Mouse (Mus musculus): ENCODE measurements around the gene Anxa3. TPM values are rescaled to one million over a fixed set of nuclear protein-coding genes. Genes with fewer than 3 reads are reported as not detected.

Gene Anxa3
- polyA plus RNA-seq, 1 experiment, result 6.7 TPM

- no peak overlapping the region for H3K4me3 ChIP-seq (ENCODE audit: control insufficient read depth, insufficient read depth, low read length)
- TF ChIP-seq POLR2A (IDR thresholded peaks at IDR 0.05; ENCODE audit: control insufficient read depth, extremely low read depth, insufficient read depth, low read length, poor library complexity) (no peak), CTCF (IDR thresholded peaks at IDR 0.05; ENCODE audit: borderline replicate concordance, control insufficient read depth, extremely low read depth, insufficient read depth, low read length, poor library complexity) (no peak)
- H3K27me3 ChIP-seq (ENCODE audit: control insufficient read depth, insufficient read depth, low read length), result no peaks in the 10 kb centered on the region
- H3K36me3 ChIP-seq (ENCODE audit: control insufficient read depth, insufficient read depth, low read length), result no peaks in the 10 kb centered on the region
- DNase-seq, result no peak
- peaks cover 3% of the 10 kb centered on the region; the same call in 1 of the 2 replicates for H3K4me1 ChIP-seq (replicated peaks; ENCODE audit: control insufficient read depth, insufficient read depth, low read length)
- 56% methylated on average over 13 of the region's 13 CpGs for WGBS
- no peak overlapping the region for H3K27ac ChIP-seq (ENCODE audit: control insufficient read depth, insufficient read depth, low read length)
Observed at GRCm38 (mm10) chr5:96824769-96825327, 31.7 kb downstream of the Anxa3 start.

GRCm38 (mm10) chr5:96827176-96827575, 34.0 kb downstream of the Anxa3 start:
- no peak for DNase-seq
- WGBS, result 91% methylated on average over 1 of the region's 1 CpGs
- Histone ChIP-seq H3K27me3 (ENCODE audit: control insufficient read depth, insufficient read depth, low read length) (no peaks in the 10 kb centered on the region), H3K27ac (ENCODE audit: control insufficient read depth, insufficient read depth, low read length) (no peak overlapping the region), H3K36me3 (ENCODE audit: control insufficient read depth, insufficient read depth, low read length) (no peaks in the 10 kb centered on the region), H3K4me3 (ENCODE audit: control insufficient read depth, insufficient read depth, low read length) (no peak overlapping the region), H3K4me1 (replicated peaks; ENCODE audit: control insufficient read depth, insufficient read depth, low read length) (peaks cover 3% of the 10 kb centered on the region; the same call in 1 of the 2 replicates)
- TF ChIP-seq POLR2A (IDR thresholded peaks at IDR 0.05; ENCODE audit: control insufficient read depth, extremely low read depth, insufficient read depth, low read length, poor library complexity) (no peak), CTCF (IDR thresholded peaks at IDR 0.05; ENCODE audit: borderline replicate concordance, control insufficient read depth, extremely low read depth, insufficient read depth, low read length, poor library complexity) (no peak)

GRCm38 (mm10) chr5:96834338-96834737, 41.2 kb downstream of the Anxa3 start:
- no peak for DNase-seq
- no peak overlapping the region for H3K27ac ChIP-seq (ENCODE audit: control insufficient read depth, insufficient read depth, low read length)
- H3K4me1 ChIP-seq (replicated peaks; ENCODE audit: control insufficient read depth, insufficient read depth, low read length), result no peaks in the 10 kb centered on the region
- no peak overlapping the region for H3K4me3 ChIP-seq (ENCODE audit: control insufficient read depth, insufficient read depth, low read length)
- 98% methylated on average over 5 of the region's 5 CpGs for WGBS
- no peaks in the 10 kb centered on the region for H3K27me3 ChIP-seq (ENCODE audit: control insufficient read depth, insufficient read depth, low read length)
- no peak for TF ChIP-seq POLR2A (IDR thresholded peaks at IDR 0.05; ENCODE audit: control insufficient read depth, extremely low read depth, insufficient read depth, low read length, poor library complexity)
- no peak for TF ChIP-seq CTCF (IDR thresholded peaks at IDR 0.05; ENCODE audit: borderline replicate concordance, control insufficient read depth, extremely low read depth, insufficient read depth, low read length, poor library complexity)
- no peaks in the 10 kb centered on the region for H3K36me3 ChIP-seq (ENCODE audit: control insufficient read depth, insufficient read depth, low read length)

- Histone ChIP-seq H3K4me1 (replicated peaks; ENCODE audit: control insufficient read depth, insufficient read depth, low read length) (no peaks in the 10 kb centered on the region), H3K27ac (ENCODE audit: control insufficient read depth, insufficient read depth, low read length) (no peak overlapping the region), H3K36me3 (ENCODE audit: control insufficient read depth, insufficient read depth, low read length) (no peaks in the 10 kb centered on the region), H3K4me3 (ENCODE audit: control insufficient read depth, insufficient read depth, low read length) (no peak overlapping the region), H3K27me3 (ENCODE audit: control insufficient read depth, insufficient read depth, low read length) (no peaks in the 10 kb centered on the region)
- TF ChIP-seq CTCF (IDR thresholded peaks at IDR 0.05; ENCODE audit: borderline replicate concordance, control insufficient read depth, extremely low read depth, insufficient read depth, low read length, poor library complexity), result no peak
- TF ChIP-seq POLR2A (IDR thresholded peaks at IDR 0.05; ENCODE audit: control insufficient read depth, extremely low read depth, insufficient read depth, low read length, poor library complexity), result no peak
- DNase-seq, result no peak
Observed at GRCm38 (mm10) chr5:96847986-96848385, 54.8 kb downstream of the Anxa3 start.

- no peak for DNase-seq
- no peaks in the 10 kb centered on the region for H3K4me1 ChIP-seq (replicated peaks; ENCODE audit: control insufficient read depth, insufficient read depth, low read length)
- H3K27ac ChIP-seq (ENCODE audit: control insufficient read depth, insufficient read depth, low read length), result no peak overlapping the region
- no peaks in the 10 kb centered on the region for H3K36me3 ChIP-seq (ENCODE audit: control insufficient read depth, insufficient read depth, low read length)
- no peak overlapping the region for H3K4me3 ChIP-seq (ENCODE audit: control insufficient read depth, insufficient read depth, low read length)
- no peaks in the 10 kb centered on the region for H3K27me3 ChIP-seq (ENCODE audit: control insufficient read depth, insufficient read depth, low read length)
- WGBS, result 93% methylated on average over 3 of the region's 3 CpGs
- TF ChIP-seq CTCF (IDR thresholded peaks at IDR 0.05; ENCODE audit: borderline replicate concordance, control insufficient read depth, extremely low read depth, insufficient read depth, low read length, poor library complexity) (no peak), POLR2A (IDR thresholded peaks at IDR 0.05; ENCODE audit: control insufficient read depth, extremely low read depth, insufficient read depth, low read length, poor library complexity) (no peak)
Observed at GRCm38 (mm10) chr5:96848386-96848785, 55.2 kb downstream of the Anxa3 start.

GRCm38 (mm10) chr5:96849232-96849631, 56.1 kb downstream of the Anxa3 start:
- WGBS, result 93% methylated on average over 3 of the region's 3 CpGs
- H3K36me3 ChIP-seq (ENCODE audit: control insufficient read depth, insufficient read depth, low read length), result no peaks in the 10 kb centered on the region
- no peak for TF ChIP-seq POLR2A (IDR thresholded peaks at IDR 0.05; ENCODE audit: control insufficient read depth, extremely low read depth, insufficient read depth, low read length, poor library complexity)
- TF ChIP-seq CTCF (IDR thresholded peaks at IDR 0.05; ENCODE audit: borderline replicate concordance, control insufficient read depth, extremely low read depth, insufficient read depth, low read length, poor library complexity), result no peak

GRCm38 (mm10) chr5:96853451-96853850, 60.3 kb downstream of the Anxa3 start:
- Histone ChIP-seq H3K27me3 (ENCODE audit: control insufficient read depth, insufficient read depth, low read length) (no peaks in the 10 kb centered on the region), H3K36me3 (ENCODE audit: control insufficient read depth, insufficient read depth, low read length) (no peaks in the 10 kb centered on the region), H3K4me3 (ENCODE audit: control insufficient read depth, insufficient read depth, low read length) (no peak overlapping the region), H3K27ac (ENCODE audit: control insufficient read depth, insufficient read depth, low read length) (no peak overlapping the region), H3K4me1 (replicated peaks; ENCODE audit: control insufficient read depth, insufficient read depth, low read length) (no peaks in the 10 kb centered on the region)
- TF ChIP-seq POLR2A (IDR thresholded peaks at IDR 0.05; ENCODE audit: control insufficient read depth, extremely low read depth, insufficient read depth, low read length, poor library complexity) (no peak), CTCF (IDR thresholded peaks at IDR 0.05; ENCODE audit: borderline replicate concordance, control insufficient read depth, extremely low read depth, insufficient read depth, low read length, poor library complexity) (no peak)
- DNase-seq, result no peak
- 96% methylated on average over 3 of the region's 3 CpGs for WGBS

More at GRCm38 (mm10) chr5:96849232-96849631, 56.1 kb downstream of the Anxa3 start:
- no peak overlapping the region for H3K27ac ChIP-seq (ENCODE audit: control insufficient read depth, insufficient read depth, low read length)
- H3K4me1 ChIP-seq (replicated peaks; ENCODE audit: control insufficient read depth, insufficient read depth, low read length), result no peaks in the 10 kb centered on the region
- no peak for DNase-seq
- H3K27me3 ChIP-seq (ENCODE audit: control insufficient read depth, insufficient read depth, low read length), result no peaks in the 10 kb centered on the region
- no peak overlapping the region for H3K4me3 ChIP-seq (ENCODE audit: control insufficient read depth, insufficient read depth, low read length)
